ENCODE assay signal across 8 mouse cellular contexts in the genomic region with DNA sequence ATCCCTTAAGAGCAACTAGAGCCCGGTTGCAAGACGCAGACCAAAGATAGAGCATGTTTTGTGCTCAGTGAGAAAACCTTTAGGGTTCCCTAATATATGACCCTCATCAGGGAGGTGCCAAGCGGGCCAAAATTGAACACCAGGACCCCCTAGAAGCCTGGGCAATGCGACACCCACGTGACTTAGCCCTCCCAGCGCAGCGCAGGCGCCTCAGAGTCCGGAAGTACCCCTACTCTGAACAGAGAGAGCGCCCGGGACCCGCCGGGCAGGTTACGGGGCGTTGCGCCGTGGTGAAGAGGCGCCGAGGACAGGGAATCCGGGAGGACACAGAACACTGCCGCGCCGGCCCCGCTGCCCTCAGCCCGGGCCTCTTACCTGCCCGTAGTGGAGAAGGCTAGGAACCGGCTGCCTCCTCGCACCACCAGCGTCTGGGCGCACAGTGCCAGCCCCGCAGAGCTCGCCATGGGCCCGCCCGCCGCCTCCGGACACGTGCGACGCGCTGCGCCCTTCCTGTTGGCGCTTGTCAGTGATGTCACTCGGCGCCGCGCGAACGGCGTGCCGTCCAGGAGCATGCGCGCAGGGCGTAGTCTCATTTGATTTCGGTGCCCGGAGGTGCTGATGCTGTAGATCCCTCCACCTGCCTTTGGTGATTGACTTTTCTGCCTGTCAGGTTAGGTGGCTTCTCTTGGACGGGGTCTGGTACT. TPM values are rescaled to one million over a fixed set of nuclear protein-coding genes. Genes with fewer than 3 reads are reported as not detected.
DNase-seq lines count a peak whose midpoint lies in the region; ATAC-seq and TF ChIP-seq lines count a peak whose summit lies in the region.

No protein-coding gene starts in this region.

- H3K9ac ChIP-seq in heart, embryonic 15.5 days, result peak overlapping the region; percentile 78
- peak overlapping the region; percentile 63 for H3K9ac ChIP-seq in liver, embryonic 14.5 days (replicated peaks)
- peak overlapping the region; percentile 59 for H3K9ac ChIP-seq in neural tube, embryonic 11.5 days (ENCODE audit: low read length)
- H3K9ac ChIP-seq in stomach, postnatal 0 days (ENCODE audit: low read length), result peak overlapping the region; percentile 83

- under 1% methylated on average over 56 of the region's 56 CpGs for WGBS in heart, embryonic 15.5 days
- under 1% methylated on average over 56 of the region's 56 CpGs for WGBS in liver, embryonic 14.5 days (ENCODE audit: insufficient replicate concordance)
- under 1% methylated on average over 56 of the region's 56 CpGs for WGBS in neural tube, embryonic 11.5 days
- under 1% methylated on average over 56 of the region's 56 CpGs for WGBS in stomach, postnatal 0 days

- ATAC-seq in heart, embryonic 15.5 days (replicated peaks; ENCODE audit: insufficient number of reproducible peaks, insufficient read depth, low FRiP score, low read depth), result peak; percentile 92
- ATAC-seq in liver, embryonic 14.5 days (ENCODE audit: insufficient read depth), result peak; percentile 95
- peak; percentile 96 for ATAC-seq in neural tube, embryonic 11.5 days (ENCODE audit: insufficient read depth, low FRiP score, low TSS enrichment)
- peak; percentile 96 for ATAC-seq in stomach, postnatal 0 days (ENCODE audit: low FRiP score, low TSS enrichment)

- peak overlapping the region; percentile 91 for H3K4me2 ChIP-seq in heart, embryonic 15.5 days
- peak overlapping the region; percentile 86 for H3K4me2 ChIP-seq in liver, embryonic 14.5 days (ENCODE audit: low read depth)
- H3K4me2 ChIP-seq in neural tube, embryonic 11.5 days (ENCODE audit: low read depth), result peak overlapping the region; percentile 68
- H3K4me2 ChIP-seq in stomach, postnatal 0 days (replicated peaks; ENCODE audit: low read depth), result peak overlapping the region; percentile 89

- 0 out of 2 replicates have a peak, but pooled peaks have one; percentile 3 for TF ChIP-seq CTCF in liver, embryonic 14.5 days (IDR thresholded peaks at IDR 0.05; ENCODE audit: low read depth)
- no peak for TF ChIP-seq CTCF in stomach, postnatal 0 days (IDR thresholded peaks at IDR 0.05; ENCODE audit: low read depth)

- H3K4me1 ChIP-seq in brown adipose tissue, adult 24 weeks (ENCODE audit: control insufficient read depth, insufficient read depth, insufficient read length, low read length), result peaks cover 3% of the 10 kb centered on the region; the same call in 1 of the 2 replicates
- H3K4me1 ChIP-seq in heart, embryonic 15.5 days (replicated peaks), result peaks cover 16% of the 10 kb centered on the region
- peaks cover 9% of the 10 kb centered on the region in 2 experiments for H3K4me1 ChIP-seq in liver, embryonic 14.5 days (replicated peaks; ENCODE audit: control insufficient read depth in 2 of 2, insufficient read depth in 2 of 2, low read length in 1 of 2)
- peaks cover 7% of the 10 kb centered on the region for H3K4me1 ChIP-seq in neural tube, embryonic 11.5 days (ENCODE audit: control insufficient read depth, insufficient read depth, low read length)
- no peaks in the 10 kb centered on the region for H3K4me1 ChIP-seq in stomach, postnatal 0 days (replicated peaks; ENCODE audit: control insufficient read depth, insufficient read depth)

- H3K36me3 ChIP-seq in heart, embryonic 15.5 days, result peaks cover 23% of the 10 kb centered on the region
- peaks cover 17% of the 10 kb centered on the region for H3K36me3 ChIP-seq in liver, embryonic 14.5 days (replicated peaks; ENCODE audit: control insufficient read depth, insufficient read depth, low read depth)
- no peaks in the 10 kb centered on the region; the same call in 1 of the 2 replicates for H3K36me3 ChIP-seq in neural tube, embryonic 11.5 days (ENCODE audit: control insufficient read depth, insufficient read depth, low read length)
- H3K36me3 ChIP-seq in stomach, postnatal 0 days (ENCODE audit: control insufficient read depth, insufficient read depth, low read length), result peaks cover 7% of the 10 kb centered on the region; the same call in 1 of the 2 replicates

- DNase-seq in CD4-positive, CD25-positive, alpha-beta regulatory T cell, adult 2 months (ENCODE audit: low read depth, low spot score), result peak; percentile 96
- peak; percentile 72 for DNase-seq in fibroblast of lung, adult 2 months (ENCODE audit: low read depth)
- peak; percentile 85 to 93 for DNase-seq in kidney, postnatal 25 days
- DNase-seq in liver, embryonic 14.5 days (ENCODE audit: low read depth in 3 of 3, low spot score in 3 of 3), result peak; percentile 76 to 79 (median 78)
- peak; percentile 95 for DNase-seq in neural tube, embryonic 11.5 days (ENCODE audit: low spot score)
- peak; percentile 93 for DNase-seq in stomach, postnatal 0 days (ENCODE audit: low spot score)

- no peaks in the 10 kb centered on the region for H3K9me3 ChIP-seq in heart, embryonic 15.5 days (replicated peaks)
- H3K9me3 ChIP-seq in liver, embryonic 14.5 days (ENCODE audit: control insufficient read depth, low read length), result no peaks in the 10 kb centered on the region
- no peaks in the 10 kb centered on the region for H3K9me3 ChIP-seq in neural tube, embryonic 11.5 days (ENCODE audit: control insufficient read depth, low read length)
- H3K9me3 ChIP-seq in stomach, postnatal 0 days (ENCODE audit: control insufficient read depth, low read length), result no peaks in the 10 kb centered on the region

- no peak for TF ChIP-seq EP300 in liver, embryonic 14.5 days (IDR thresholded peaks at IDR 0.05; ENCODE audit: low read depth)
- no peak for TF ChIP-seq EP300 in stomach, postnatal 0 days (optimal IDR thresholded peaks at IDR 0.05)

- H3K27me3 ChIP-seq in heart, embryonic 15.5 days, result no peaks in the 10 kb centered on the region
- H3K27me3 ChIP-seq in liver, embryonic 14.5 days (ENCODE audit: control insufficient read depth, insufficient read depth, low read length), result no peaks in the 10 kb centered on the region; the same call in 1 of the 2 replicates
- no peaks in the 10 kb centered on the region for H3K27me3 ChIP-seq in neural tube, embryonic 11.5 days (ENCODE audit: control insufficient read depth, insufficient read depth, low read length)
- no peaks in the 10 kb centered on the region for H3K27me3 ChIP-seq in stomach, postnatal 0 days (ENCODE audit: control insufficient read depth, insufficient read depth, low read length)

- 0 out of 2 replicates have a peak overlapping the region, but pooled peaks have one; percentile 15 for H3K27ac ChIP-seq in brown adipose tissue, adult 24 weeks (replicated peaks; ENCODE audit: low read depth, low read length)
- peak overlapping the region; percentile 85 for H3K27ac ChIP-seq in heart, embryonic 15.5 days
- peak overlapping the region; percentile 47 for H3K27ac ChIP-seq in liver, embryonic 14.5 days
- peak overlapping the region; percentile 62 for H3K27ac ChIP-seq in neural tube, embryonic 11.5 days (ENCODE audit: low read depth, low read length)
- peak overlapping the region; percentile 87 for H3K27ac ChIP-seq in stomach, postnatal 0 days (replicated peaks)

- peak overlapping the region; percentile 85 for H3K4me3 ChIP-seq in brown adipose tissue, adult 24 weeks (ENCODE audit: insufficient read depth, low read depth, low read length)
- H3K4me3 ChIP-seq in heart, embryonic 15.5 days, result peak overlapping the region; percentile 79
- peak overlapping the region; percentile 73 to 80 for H3K4me3 ChIP-seq in liver, embryonic 14.5 days (ENCODE audit: insufficient read depth in 1 of 2, low read depth in 2 of 2, low read length in 2 of 2)
- H3K4me3 ChIP-seq in neural tube, embryonic 11.5 days (ENCODE audit: low read depth, low read length), result peak overlapping the region; percentile 68
- H3K4me3 ChIP-seq in stomach, postnatal 0 days (ENCODE audit: low read depth, low read length), result peak overlapping the region; percentile 81

RNA-seq across cellular contexts. Expression of gene Wdr4, which starts 7.8 kb away (rescaled TPM):
- polyA plus RNA-seq in brown adipose tissue, adult 24 weeks (2012; ENCODE audit: insufficient read depth, insufficient read length, missing spikeins), result 7.0 and 15.9 TPM in 2 replicates
- polyA plus RNA-seq in heart, embryonic 15.5 days (2015; fragmentation: Nextera tagmentation; extraction: Ambion mirVana), result 16.7 and 26.0 TPM in 2 replicates
- polyA plus RNA-seq in liver, embryonic 14.5 days (2012; rRNA removed), result 13.7 and 14.1 TPM in 2 replicates
- 20.8 and 21.1 TPM in 2 replicates for polyA plus RNA-seq in liver, embryonic 14.5 days (2014; fragmentation: Nextera tagmentation; extraction: Ambion mirVana)
- 40.1 and 42.5 TPM in 2 replicates for polyA plus RNA-seq in neural tube, embryonic 11.5 days (2014; fragmentation: Nextera tagmentation; extraction: Ambion mirVana)
- 14.9 and 15.6 TPM in 2 replicates for polyA plus RNA-seq in stomach, postnatal 0 days (2015; fragmentation: Nextera tagmentation; extraction: Ambion mirVana)

RNA-seq across cellular contexts. Expression of gene Ndufv3, which starts 8.0 kb away (rescaled TPM):
- polyA plus RNA-seq in brown adipose tissue, adult 24 weeks (2012; ENCODE audit: insufficient read depth, insufficient read length, missing spikeins), result 1,109 and 1,394 TPM in 2 replicates
- 512 and 629 TPM in 2 replicates for polyA plus RNA-seq in heart, embryonic 15.5 days (2015; fragmentation: Nextera tagmentation; extraction: Ambion mirVana)
- 37.5 and 65.5 TPM in 2 replicates for polyA plus RNA-seq in liver, embryonic 14.5 days (2012; rRNA removed)
- 189 and 194 TPM in 2 replicates for polyA plus RNA-seq in liver, embryonic 14.5 days (2014; fragmentation: Nextera tagmentation; extraction: Ambion mirVana)
- 250 and 260 TPM in 2 replicates for polyA plus RNA-seq in neural tube, embryonic 11.5 days (2014; fragmentation: Nextera tagmentation; extraction: Ambion mirVana)
- 334 and 344 TPM in 2 replicates for polyA plus RNA-seq in stomach, postnatal 0 days (2015; fragmentation: Nextera tagmentation; extraction: Ambion mirVana)

RNA-seq across cellular contexts. Expression of gene Pknox1, which starts 52.6 kb away (rescaled TPM):
- 5.8 and 7.0 TPM in 2 replicates for polyA plus RNA-seq in brown adipose tissue, adult 24 weeks (2012; ENCODE audit: insufficient read depth, insufficient read length, missing spikeins)
- polyA plus RNA-seq in heart, embryonic 15.5 days (2015; fragmentation: Nextera tagmentation; extraction: Ambion mirVana), result 14.0 and 19.9 TPM in 2 replicates
- 5.5 and 7.0 TPM in 2 replicates for polyA plus RNA-seq in liver, embryonic 14.5 days (2012; rRNA removed)
- 10.6 and 11.8 TPM in 2 replicates for polyA plus RNA-seq in liver, embryonic 14.5 days (2014; fragmentation: Nextera tagmentation; extraction: Ambion mirVana)
- 46.4 and 52.4 TPM in 2 replicates for polyA plus RNA-seq in neural tube, embryonic 11.5 days (2014; fragmentation: Nextera tagmentation; extraction: Ambion mirVana)
- polyA plus RNA-seq in stomach, postnatal 0 days (2015; fragmentation: Nextera tagmentation; extraction: Ambion mirVana), result 9.5 and 9.8 TPM in 2 replicates

Comparison
In these comparisons a context has a peak if more than half of its experiments do, and no peak if none do; other contexts are left out.
1. Peak in every context shown above with its lines: DNase-seq, ATAC-seq, H3K4me3 ChIP-seq and H3K27ac ChIP-seq.
2. H3K27ac ChIP-seq: peak in every context shown above with its lines; median percentile 87 in stomach, postnatal 0 days; 85 in heart, embryonic 15.5 days; 62 in neural tube, embryonic 11.5 days; 47 in liver, embryonic 14.5 days; 15 in brown adipose tissue, adult 24 weeks.